Mouse (Mus musculus): ENCODE measurements at regions not wholly inside any gene's neighbourhood (a gene's known extent, or its start where the extent isn't known, plus 50 kb on each side); places are given as distances from the start of the nearest gene placed in this dataset.

DNA sequence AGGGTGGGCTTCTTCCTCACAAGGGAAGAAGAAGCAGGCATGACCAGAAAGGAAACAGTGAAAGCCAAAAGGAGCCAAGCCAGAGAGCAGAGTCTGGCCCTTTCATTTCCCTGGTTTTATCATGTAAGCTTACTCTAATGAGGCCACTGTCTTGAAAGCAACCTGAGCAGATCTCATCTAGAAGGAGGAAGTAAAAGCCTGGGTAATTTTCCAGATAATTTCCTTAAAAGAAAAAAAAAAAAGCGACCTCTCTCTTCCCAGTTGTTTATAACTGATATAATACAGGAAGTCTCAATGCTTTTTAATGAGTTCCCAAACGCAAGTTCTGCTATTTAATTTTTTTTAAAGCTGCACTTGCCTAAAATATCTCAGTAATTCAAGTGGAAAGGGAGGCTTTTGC is 100.4 kb upstream of the Klf7 start:
- H3K27ac ChIP-seq (ENCODE audit: control insufficient read depth, low read depth, low read length), result no peak overlapping the region
- H3K4me3 ChIP-seq (ENCODE audit: control insufficient read depth in 1 of 2, insufficient read depth in 1 of 2, low read depth in 2 of 2, low read length in 2 of 2), result 0 out of 4 replicates have a peak overlapping the region, but pooled peaks of 1 of the 2 experiments have one; percentile 29
- no peaks in the 10 kb centered on the region for H3K9me3 ChIP-seq (replicated peaks; ENCODE audit: insufficient read depth, low read length)
- H3K4me1 ChIP-seq (ENCODE audit: control insufficient read depth in 1 of 2, insufficient read depth in 2 of 2, low read length in 2 of 2), result peaks cover 2 to 4% of the 10 kb centered on the region in 2 experiments; a peak in 2 of 4 replicates
- TF ChIP-seq EP300 (IDR thresholded peaks at IDR 0.05; ENCODE audit: low read depth in 1 of 2, low read length in 2 of 2) (peak in 1 of 2 experiments; percentile 7; a peak in 1 of 4 replicates), ZNF384 (IDR thresholded peaks at IDR 0.05; ENCODE audit: low read depth, low read length) (peak; percentile 88), ZC3H11A (IDR thresholded peaks at IDR 0.05; ENCODE audit: low read depth, low read length) (no peak), MEF2A (IDR thresholded peaks at IDR 0.05; ENCODE audit: extremely low read depth, insufficient replicate concordance, low read depth, low read length, poor library complexity, severe bottlenecking) (no peak), ETS1 (IDR thresholded peaks at IDR 0.05; ENCODE audit: low read depth, low read length) (peak; percentile 26; the same call in 1 of the 2 replicates), ZMIZ1 (IDR thresholded peaks at IDR 0.05; ENCODE audit: low read depth, low read length) (no peak), MYC (IDR thresholded peaks at IDR 0.05; ENCODE audit: low read depth, low read length) (no peak), SIN3A (IDR thresholded peaks at IDR 0.05; ENCODE audit: low read length) (no peak), POLR2AphosphoS5 (IDR thresholded peaks at IDR 0.05; ENCODE audit: borderline replicate concordance, low read depth, low read length) (no peak), ELF1 (IDR thresholded peaks at IDR 0.05; ENCODE audit: low read depth, low read length) (peak; percentile 33; the same call in 1 of the 2 replicates), NELFE (IDR thresholded peaks at IDR 0.05; ENCODE audit: low read depth, low read length) (no peak), KAT2A (conservative IDR thresholded peaks at IDR 0.05; ENCODE audit: low read depth, low read length) (no peak)
- peak; percentile 12 for DNase-seq (ENCODE audit: low read depth, low spot score)
- no peaks in the 10 kb centered on the region for H3K27me3 ChIP-seq (ENCODE audit: control insufficient read depth in 1 of 2, insufficient read depth in 2 of 2, low read length in 2 of 2)
- no peaks in the 10 kb centered on the region for H3K79me2 ChIP-seq (ENCODE audit: control insufficient read depth, insufficient read depth, low read length, poor library complexity)
- H3K36me3 ChIP-seq (ENCODE audit: control insufficient read depth in 1 of 2, insufficient read depth in 2 of 2, low read length in 2 of 2), result no peaks in the 10 kb centered on the region
- no peak overlapping the region for H3K9ac ChIP-seq (ENCODE audit: control insufficient read depth, low read depth, low read length, poor library complexity, severe bottlenecking)

DNA sequence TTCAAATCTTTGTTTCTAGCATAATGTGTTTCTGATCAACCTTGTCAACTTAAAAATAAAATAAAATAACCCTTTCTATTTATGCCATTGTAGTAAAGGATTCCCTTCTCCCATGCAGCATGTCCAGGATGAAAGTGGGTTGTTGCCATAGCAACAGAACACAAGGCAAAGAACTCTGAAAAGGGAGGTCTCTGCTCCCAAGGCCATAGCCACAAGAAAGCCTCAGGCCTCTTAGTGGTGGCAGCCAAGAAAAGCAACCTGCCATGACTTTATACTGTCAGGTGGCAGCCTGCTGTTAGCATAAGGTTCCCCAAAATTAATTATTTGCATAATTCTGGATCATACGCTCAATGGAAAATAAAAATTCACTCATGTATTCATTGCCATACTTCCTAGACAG is 98.4 kb upstream of the Klf7 start:
- no peak for TF ChIP-seq E2F4 (IDR thresholded peaks at IDR 0.05; ENCODE audit: borderline replicate concordance, low read depth, low read length)
- no peak for TF ChIP-seq POLR2AphosphoS2 (IDR thresholded peaks at IDR 0.05; ENCODE audit: low read length)
- no peak for TF ChIP-seq CTCF (IDR thresholded peaks at IDR 0.05 in 2 of 3, conservative IDR thresholded peaks at IDR 0.05 in 1 of 3; ENCODE audit: control insufficient read depth in 1 of 3, insufficient read depth in 1 of 3, low read depth in 2 of 3, low read length in 3 of 3, poor library complexity in 1 of 3, severe bottlenecking in 1 of 3)
- no peak for TF ChIP-seq ZMIZ1 (IDR thresholded peaks at IDR 0.05; ENCODE audit: low read depth, low read length)
- TF ChIP-seq RCOR1 (IDR thresholded peaks at IDR 0.05; ENCODE audit: low read depth, low read length), result no peak
- TF ChIP-seq SIN3A (IDR thresholded peaks at IDR 0.05; ENCODE audit: low read length), result no peak
- TF ChIP-seq MAFK (IDR thresholded peaks at IDR 0.05; ENCODE audit: borderline replicate concordance, low read depth, low read length), result no peak
- TF ChIP-seq UBTF (IDR thresholded peaks at IDR 0.05; ENCODE audit: borderline replicate concordance, insufficient read depth, low read depth, low read length), result no peak
- TF ChIP-seq POLR2AphosphoS5 (IDR thresholded peaks at IDR 0.05; ENCODE audit: borderline replicate concordance, low read depth, low read length), result no peak
- TF ChIP-seq MAZ (IDR thresholded peaks at IDR 0.05; ENCODE audit: low read depth, low read length), result no peak
- TF ChIP-seq TCF12 (IDR thresholded peaks at IDR 0.05; ENCODE audit: low read depth, low read length), result no peak
- no peak for TF ChIP-seq USF2 (IDR thresholded peaks at IDR 0.05; ENCODE audit: borderline replicate concordance in 1 of 2, insufficient read depth in 1 of 2, low read depth in 1 of 2, low read length in 2 of 2)
- TF ChIP-seq MAX (IDR thresholded peaks at IDR 0.05; ENCODE audit: low read length), result no peak
- TF ChIP-seq ZC3H11A (IDR thresholded peaks at IDR 0.05; ENCODE audit: low read depth, low read length), result no peak
- no peak for TF ChIP-seq ETS1 (IDR thresholded peaks at IDR 0.05; ENCODE audit: low read depth, low read length)
- no peak for TF ChIP-seq TAL1 (IDR thresholded peaks at IDR 0.05; ENCODE audit: low read length)
- TF ChIP-seq BHLHE40 (IDR thresholded peaks at IDR 0.05; ENCODE audit: borderline replicate concordance, low read depth, low read length), result no peak
- TF ChIP-seq EP300 (IDR thresholded peaks at IDR 0.05; ENCODE audit: low read depth in 1 of 2, low read length in 2 of 2), result no peak
- no peak for TF ChIP-seq KAT2A (conservative IDR thresholded peaks at IDR 0.05; ENCODE audit: low read depth, low read length)
- no peak for TF ChIP-seq CHD2 (IDR thresholded peaks at IDR 0.05; ENCODE audit: low read length)
- Histone ChIP-seq H3K4me1 (ENCODE audit: control insufficient read depth in 1 of 2, insufficient read depth in 2 of 2, low read length in 2 of 2) (peaks cover 2 to 4% of the 10 kb centered on the region in 2 experiments; a peak in 2 of 4 replicates), H3K27me3 (ENCODE audit: control insufficient read depth in 1 of 2, insufficient read depth in 2 of 2, low read length in 2 of 2) (no peaks in the 10 kb centered on the region), H3K27ac (ENCODE audit: control insufficient read depth, low read depth, low read length) (no peak overlapping the region), H3K9me3 (replicated peaks; ENCODE audit: insufficient read depth, low read length) (no peaks in the 10 kb centered on the region), H3K79me2 (ENCODE audit: control insufficient read depth, insufficient read depth, low read length, poor library complexity) (no peaks in the 10 kb centered on the region), H3K9ac (ENCODE audit: control insufficient read depth, low read depth, low read length, poor library complexity, severe bottlenecking) (no peak overlapping the region), H3K36me3 (ENCODE audit: control insufficient read depth in 1 of 2, insufficient read depth in 2 of 2, low read length in 2 of 2) (no peaks in the 10 kb centered on the region), H3K4me3 (ENCODE audit: control insufficient read depth in 1 of 2, insufficient read depth in 1 of 2, low read depth in 2 of 2, low read length in 2 of 2) (no peak overlapping the region)
- DNase-seq (ENCODE audit: low read depth, low spot score), result no peak
